Mouse (Mus musculus) induced T-regulatory cell, adult 2 months (primary cell): ENCODE measurements around the gene Hid1.

Experiments used
- DNase-seq: peaks from one replicate; pipeline ENCODE4 v3.0.0-alpha.2; 2012; ENCODE audit warnings: low read depth

The Hid1 gene

GRCm38 (mm10) chr11:115336115-115336514 lies 31.4 kb downstream of the Hid1 start:
- no peak for DNase-seq

DNA sequence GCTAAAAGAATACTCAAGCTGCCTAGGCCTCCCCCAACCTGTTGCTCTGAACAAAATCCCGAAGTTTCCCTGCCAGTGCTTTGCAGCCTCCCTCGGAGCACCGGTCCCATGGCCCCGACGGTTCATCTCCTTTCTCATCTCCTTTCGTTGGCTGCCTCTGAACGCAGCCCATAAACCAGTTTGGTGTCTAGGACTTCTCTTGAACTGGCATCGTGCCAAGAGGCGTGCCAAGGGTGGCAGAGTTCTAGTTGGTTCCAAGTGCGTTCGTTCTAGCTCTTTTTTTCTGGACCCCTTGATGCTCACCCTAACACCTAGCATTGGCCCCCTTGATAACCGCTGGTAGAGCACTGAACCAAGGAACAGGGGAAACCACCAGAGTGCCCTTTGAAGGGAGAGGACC lies 32.3 kb downstream of the Hid1 start:
- no peak for DNase-seq

GRCm38 (mm10) chr11:115334531-115334930 lies 33.0 kb downstream of the Hid1 start, which contains the start of gene Otop3:
Otop3 (plus strand) TSS chr11:115334731.
- no peak for DNase-seq

GRCm38 (mm10) chr11:115329339-115329738 lies 38.2 kb downstream of the Hid1 start:
- peak; percentile 52 for DNase-seq

GRCm38 (mm10) chr11:115326730-115327129 lies 40.8 kb downstream of the Hid1 start:
- DNase-seq: no peak

DNA sequence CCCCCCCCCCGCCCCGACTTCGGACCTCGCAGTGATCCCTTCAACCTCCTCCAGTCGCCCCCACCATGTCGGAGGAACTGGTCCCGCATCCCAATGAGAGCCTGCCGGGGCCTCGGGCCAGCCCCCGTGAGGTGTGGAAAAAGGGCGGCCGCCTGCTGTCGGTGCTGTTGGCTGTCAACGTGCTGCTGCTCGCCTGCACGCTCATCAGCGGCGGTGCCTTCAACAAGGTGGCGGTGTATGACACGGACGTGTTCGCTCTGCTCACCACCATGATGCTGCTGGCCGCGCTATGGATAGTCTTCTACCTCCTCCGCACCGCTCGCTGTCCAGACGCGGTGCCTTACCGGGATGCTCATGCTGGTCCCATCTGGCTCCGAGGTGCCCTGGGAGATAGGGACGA lies 44.2 kb downstream of the Hid1 start:
- DNase-seq: no peak

DNA sequence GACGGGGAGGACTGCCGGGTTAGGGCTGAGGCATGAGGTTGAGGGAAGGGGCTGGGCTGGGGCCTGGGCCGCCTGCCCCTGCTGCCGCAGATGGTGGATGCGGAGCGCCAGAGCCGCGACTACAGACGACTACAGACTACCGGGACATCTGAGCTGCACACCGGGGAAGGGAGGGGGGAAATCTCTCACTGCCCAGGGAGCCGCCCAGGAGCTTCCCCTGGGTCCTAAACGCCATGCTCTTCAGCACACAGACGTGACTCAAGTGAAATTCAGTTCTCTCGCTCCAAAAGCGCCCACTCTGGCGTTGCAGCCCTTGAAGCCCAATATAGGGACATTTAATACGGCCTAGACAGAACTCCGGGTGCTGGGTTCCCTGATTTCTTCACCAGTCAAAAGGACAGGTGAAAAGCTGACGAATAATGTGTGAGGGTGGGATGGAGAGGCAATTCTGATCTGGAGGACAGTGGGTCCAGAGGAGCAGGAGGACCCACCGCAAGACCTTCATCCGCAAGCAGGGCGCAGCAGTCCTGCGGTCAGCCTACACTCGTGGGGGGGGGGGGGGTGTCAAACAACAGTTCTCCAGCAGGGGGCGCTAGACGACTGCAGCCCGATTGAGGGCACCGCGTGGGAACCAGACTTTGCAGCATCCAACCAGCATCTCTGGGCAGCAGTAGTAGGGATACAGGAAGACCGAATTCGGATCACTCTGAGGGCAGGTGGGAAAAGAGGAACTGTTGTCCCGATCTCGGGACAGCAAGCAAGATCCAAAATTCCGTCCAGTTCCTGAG lies 45.5 kb downstream of the Hid1 start, which contains the start of gene Ush1g:
Gene Ush1g, minus strand, starts transcription at position 136 of the 788 bp plus-strand sequence.
- DNase-seq: peak; percentile 82

DNA sequence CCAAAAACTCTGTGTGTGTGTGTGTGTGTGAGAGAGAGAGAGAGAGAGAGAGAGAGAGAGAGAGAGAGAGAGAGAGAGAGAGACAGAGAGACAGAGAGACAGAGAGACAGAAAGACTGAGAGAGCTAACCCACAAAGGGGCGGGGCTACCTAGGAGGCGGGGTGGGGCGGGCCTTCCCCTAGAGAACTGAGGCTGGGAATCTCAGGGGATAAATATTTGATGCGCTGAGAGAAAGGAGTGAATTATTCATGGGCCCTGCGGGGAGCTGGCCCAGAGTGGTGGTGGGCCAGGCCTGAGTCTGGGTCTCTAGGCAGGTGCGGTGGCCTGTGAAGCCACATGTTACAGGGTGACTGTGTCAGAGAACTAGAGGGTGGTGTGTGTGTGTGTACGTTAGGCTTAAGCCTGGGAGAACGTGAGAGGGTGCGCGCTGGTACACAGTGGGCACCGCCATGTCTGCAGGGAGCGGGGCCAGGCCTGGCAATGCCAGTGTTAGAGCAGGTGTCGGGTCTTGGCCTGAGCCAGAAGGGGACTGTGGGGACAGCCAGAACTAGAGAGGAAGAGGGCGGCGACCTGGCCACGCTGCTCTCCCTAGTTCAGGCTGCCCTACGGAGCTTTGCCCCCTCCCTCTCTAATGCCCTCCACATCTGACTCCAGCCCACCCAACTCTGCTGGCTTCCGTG lies 47.7 kb downstream of the Hid1 start:
- DNase-seq: peak; percentile 42

GRCm38 (mm10) chr11:115318245-115319027 lies 49.1 kb downstream of the Hid1 start:
- no peak for DNase-seq

- no peak for DNase-seq
Measured at GRCm38 (mm10) chr11:115317204-115317603, 50.4 kb downstream of the Hid1 start.

GRCm38 (mm10) chr11:115314249-115314648 lies 53.3 kb downstream of the Hid1 start:
- DNase-seq: no peak

DNA sequence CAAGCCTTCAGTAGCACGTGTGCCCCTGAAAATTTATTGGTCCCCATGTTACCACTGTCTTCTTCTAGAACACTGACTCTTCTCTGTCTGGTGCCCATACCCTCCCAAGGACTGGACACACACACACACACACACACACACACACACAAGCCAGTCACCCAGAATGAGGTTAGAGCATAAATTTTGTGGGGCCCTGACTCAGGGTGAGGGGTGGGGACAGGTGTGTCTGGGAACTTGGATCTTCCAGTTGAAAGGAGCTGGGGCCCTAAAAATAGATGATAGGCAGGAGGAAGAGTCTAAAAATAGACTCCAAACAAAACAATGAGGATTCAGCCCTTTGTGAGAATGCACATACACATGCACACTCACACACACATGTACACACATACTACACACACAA lies 58.8 kb downstream of the Hid1 start:
- no peak for DNase-seq

- DNase-seq: no peak
Measured at GRCm38 (mm10) chr11:115306863-115307262, 60.7 kb downstream of the Hid1 start, which contains the start of gene Otop2. Otop2 (plus strand) TSS chr11:115307163.

- no peak for DNase-seq
Measured at GRCm38 (mm10) chr11:115303167-115303566, 64.4 kb downstream of the Hid1 start.

DNA sequence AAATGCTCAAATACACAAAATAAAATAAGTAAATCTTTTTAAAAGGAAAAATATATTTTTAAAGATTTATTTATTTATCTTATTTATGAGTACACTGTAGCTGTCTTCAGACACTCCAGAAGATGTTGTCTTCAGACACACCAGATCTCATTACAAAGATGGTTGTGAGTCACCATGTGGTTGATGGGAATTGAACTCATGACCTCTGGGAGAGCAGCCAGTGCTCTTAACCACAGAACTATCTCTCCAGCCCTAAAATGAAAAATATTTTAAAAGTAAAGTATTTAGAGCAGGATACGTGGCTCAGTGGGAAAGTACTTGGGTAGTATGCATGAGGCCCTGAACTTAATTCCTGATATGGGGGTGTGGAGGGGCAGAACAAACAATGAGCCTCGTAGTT lies 66.2 kb downstream of the Hid1 start:
- DNase-seq: no peak

DNA sequence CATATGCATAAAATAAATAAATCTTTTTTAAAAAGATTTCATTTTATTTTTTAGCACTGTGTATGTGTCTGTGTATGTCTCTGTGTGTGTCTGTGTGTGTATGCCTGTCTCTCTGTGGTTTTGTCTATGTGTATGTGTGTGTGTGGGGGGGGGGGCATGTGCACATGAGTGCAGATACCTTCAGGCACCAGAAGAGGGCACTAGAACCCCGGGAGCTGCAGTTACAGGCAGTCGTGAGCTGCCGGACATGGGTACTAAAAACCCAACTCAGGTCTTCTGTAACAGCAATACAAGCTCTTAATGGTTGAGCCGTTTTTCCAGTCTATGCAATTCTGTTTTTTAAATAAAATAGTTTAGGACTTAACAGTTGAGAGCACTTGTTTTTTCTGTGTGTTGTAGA lies 66.8 kb downstream of the Hid1 start:
- no peak for DNase-seq

DNA sequence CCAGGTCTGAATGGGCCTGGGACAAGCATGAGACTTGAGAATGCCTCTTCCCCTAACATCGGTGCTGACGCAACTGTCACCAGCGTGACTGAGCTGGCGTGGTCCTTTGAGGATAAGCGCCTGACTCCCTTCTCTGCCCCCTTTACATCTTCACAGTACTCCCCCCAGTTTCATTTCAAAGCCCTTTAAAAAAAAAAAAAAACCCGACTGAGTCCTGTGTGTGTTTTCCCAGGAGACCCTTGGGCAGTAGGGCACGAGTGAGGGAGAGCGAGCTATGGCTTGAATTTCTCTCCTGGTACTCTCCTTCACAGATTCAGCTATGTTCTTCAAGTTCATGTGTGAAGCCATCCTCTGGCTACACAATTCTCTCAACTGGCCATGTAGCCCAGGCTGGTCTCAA lies 69.4 kb downstream of the Hid1 start:
- no peak for DNase-seq
